ENCODE assay signal across 10 mouse cellular contexts in the genomic region with DNA sequence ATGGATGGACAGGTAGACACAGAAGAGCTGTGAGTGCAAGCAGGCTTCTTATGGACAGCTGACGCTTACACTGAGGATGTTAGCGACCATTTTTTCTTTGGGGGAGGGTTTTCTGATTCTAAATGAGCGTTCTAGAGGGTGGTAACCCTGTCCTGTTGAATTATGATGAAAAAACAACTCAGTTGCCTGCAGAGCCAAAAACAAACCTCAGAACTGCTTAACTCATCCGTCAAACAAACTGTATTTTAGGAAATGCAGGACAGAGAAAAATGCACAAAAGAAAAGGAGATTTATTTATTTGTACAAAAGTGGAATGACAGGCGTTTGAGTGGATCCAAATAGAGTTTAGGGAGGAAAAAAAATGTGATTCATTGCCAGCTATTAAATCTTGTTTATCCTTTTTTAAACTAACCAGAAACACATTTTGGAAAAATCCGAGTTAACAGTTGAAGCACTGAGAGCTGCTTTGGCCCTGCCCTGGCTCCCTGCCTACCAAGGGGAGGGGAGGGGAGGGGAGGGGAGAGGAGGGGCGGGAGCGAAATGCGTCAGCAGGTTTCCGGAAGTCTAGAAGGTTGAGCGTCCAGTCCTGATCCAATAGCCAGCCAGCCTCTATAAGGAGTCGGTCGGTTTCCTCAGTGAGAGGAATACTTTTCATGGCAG. TPM values are rescaled to one million over a fixed set of nuclear protein-coding genes. Genes with fewer than 3 reads are reported as not detected.
DNase-seq lines count a peak whose midpoint lies in the region; ATAC-seq and TF ChIP-seq lines count a peak whose summit lies in the region.
"Had no signal": no experiment of that assay in that cellular context is flagged by ENCODE, and none has a peak within 500 bp of the region (broad histone marks: within the 10 kb centered on the region; RNA-seq: fewer than 3 reads in every experiment).

No protein-coding gene starts in this region.

- H3K27ac ChIP-seq in liver, embryonic 11.5 days (ENCODE audit: low read depth, low read length): no peak overlapping the region
- peak overlapping the region; percentile 58 for H3K27ac ChIP-seq in embryonic facial prominence, embryonic 13.5 days
- no peak overlapping the region for H3K27ac ChIP-seq in intestine, postnatal 0 days (ENCODE audit: low read depth, low read length)

- peak; percentile 17 for DNase-seq in liver
- DNase-seq in liver, embryonic 11.5 days (ENCODE audit: low spot score): no peak
- DNase-seq in lung, postnatal 36 days: peak; percentile 2
- no peak for DNase-seq in layer of hippocampus, postnatal 36 days
- no peak for DNase-seq in left cerebral cortex, adult 18-20 months (ENCODE audit: low spot score in 2 of 2)
- DNase-seq: cerebellum, adult 2 months had no signal

- no peaks in the 10 kb centered on the region for H3K9me3 ChIP-seq in liver, embryonic 11.5 days (ENCODE audit: control insufficient read depth, low read length)
- no peaks in the 10 kb centered on the region for H3K9me3 ChIP-seq in embryonic facial prominence, embryonic 13.5 days
- no peaks in the 10 kb centered on the region for H3K9me3 ChIP-seq in intestine, postnatal 0 days (ENCODE audit: control insufficient read depth)

- no peak overlapping the region for H3K9ac ChIP-seq in liver, embryonic 11.5 days (ENCODE audit: low read depth, low read length)
- H3K9ac ChIP-seq in embryonic facial prominence, embryonic 13.5 days: no peak overlapping the region
- H3K9ac ChIP-seq in intestine, postnatal 0 days (ENCODE audit: low read depth, low read length): no peak overlapping the region

- WGBS in liver, embryonic 11.5 days: 46% methylated on average over 13 of the region's 13 CpGs
- 26% methylated on average over 13 of the region's 13 CpGs for WGBS in embryonic facial prominence, embryonic 13.5 days
- WGBS in intestine, postnatal 0 days: 36% methylated on average over 13 of the region's 13 CpGs

- ATAC-seq in liver, embryonic 11.5 days (replicated peaks; ENCODE audit: low FRiP score): no peak
- no peak for ATAC-seq in embryonic facial prominence, embryonic 13.5 days (ENCODE audit: insufficient number of reproducible peaks, insufficient read depth, low FRiP score, low TSS enrichment, low read depth)
- ATAC-seq in intestine, postnatal 0 days: no peak
- no peak for ATAC-seq in frontal cortex, adult (ENCODE audit: low TSS enrichment)

- no peaks in the 10 kb centered on the region for H3K4me1 ChIP-seq in liver, embryonic 11.5 days (replicated peaks; ENCODE audit: control insufficient read depth, insufficient read depth, low read length)
- H3K4me1 ChIP-seq in embryonic facial prominence, embryonic 13.5 days: peaks cover 28% of the 10 kb centered on the region
- H3K4me1 ChIP-seq in intestine, postnatal 0 days (replicated peaks; ENCODE audit: control insufficient read depth, insufficient read depth, low read length): no peaks in the 10 kb centered on the region

- TF ChIP-seq CTCF in intestine, postnatal 0 days (IDR thresholded peaks at IDR 0.05; ENCODE audit: low read depth): no peak

- H3K4me3 ChIP-seq in liver, embryonic 11.5 days (ENCODE audit: low read depth, low read length): no peak overlapping the region
- no peak overlapping the region for H3K4me3 ChIP-seq in embryonic facial prominence, embryonic 13.5 days
- H3K4me3 ChIP-seq in intestine, postnatal 0 days (ENCODE audit: low read depth, low read length): no peak overlapping the region

- no peaks in the 10 kb centered on the region for H3K27me3 ChIP-seq in liver, embryonic 11.5 days (replicated peaks; ENCODE audit: control insufficient read depth, insufficient read depth, low read length)
- H3K27me3 ChIP-seq in embryonic facial prominence, embryonic 13.5 days: 0 out of 2 replicates have a peak, but pooled peaks cover 7% of the 10 kb centered on the region
- H3K27me3 ChIP-seq in intestine, postnatal 0 days (replicated peaks; ENCODE audit: control insufficient read depth, insufficient read depth, low read length): no peaks in the 10 kb centered on the region

- H3K4me2 ChIP-seq in liver, embryonic 11.5 days: no peak overlapping the region
- H3K4me2 ChIP-seq in embryonic facial prominence, embryonic 13.5 days: peak overlapping the region; percentile 26
- peak overlapping the region; percentile 13; the same call in 1 of the 2 replicates for H3K4me2 ChIP-seq in intestine, postnatal 0 days (replicated peaks; ENCODE audit: low read depth)

- H3K36me3 ChIP-seq in liver, embryonic 11.5 days (ENCODE audit: control insufficient read depth, insufficient read depth, low read length): no peaks in the 10 kb centered on the region
- H3K36me3 ChIP-seq in embryonic facial prominence, embryonic 13.5 days: no peaks in the 10 kb centered on the region
- no peaks in the 10 kb centered on the region for H3K36me3 ChIP-seq in intestine, postnatal 0 days (ENCODE audit: control insufficient read depth, insufficient read depth)

RNA-seq across cellular contexts. Expression of a gene that starts 51.4 kb away (rescaled TPM):
- 1.9 and 2.0 TPM in 2 replicates for polyA plus RNA-seq in liver, embryonic 11.5 days (2014; fragmentation: Nextera tagmentation; extraction: Ambion mirVana)
- 1.4 and 6.5 TPM in 2 replicates for polyA plus RNA-seq in embryonic facial prominence, embryonic 13.5 days (2015; fragmentation: Nextera tagmentation; extraction: Ambion mirVana)
- 1.9 and 2.4 TPM in 2 replicates for polyA plus RNA-seq in intestine, postnatal 0 days (2015; fragmentation: Nextera tagmentation; extraction: Ambion mirVana)
- not detected for total RNA-seq in layer of hippocampus, postnatal 36 days (2021)
- total RNA-seq in left cerebral cortex, adult 18-20 months (2021): not detected
- total RNA-seq: left cerebral cortex, postnatal 10 days had no signal

Comparison
In these comparisons a context has a peak if more than half of its experiments do, and no peak if none do; other contexts are left out.
1. DNase-seq: peak in liver (single experiment) and lung, postnatal 36 days (single experiment); none in liver, embryonic 11.5 days (single experiment), layer of hippocampus, postnatal 36 days (0 of 2) and left cerebral cortex, adult 18-20 months (0 of 2).